Mouse (Mus musculus) left cerebral cortex, adult 2 months (tissue): ENCODE measurements around the gene Btbd7. TPM values are rescaled to one million over a fixed set of nuclear protein-coding genes. Genes with fewer than 3 reads are reported as not detected.
A peak's percentile ranks its signal among the peaks of the same experiment; 100 is the strongest.

Experiments used
- DNase-seq, 2 experiments: peaks; one replicate each; pipeline ENCODE4 v3.0.0; 2021 to 2022; ENCODE audit warnings: low spot score in 2 of 2, mixed read lengths in 1 of 2; ENCODE audit errors: extremely low spot score in 1 of 2
- H3K27ac ChIP-seq: fragments of 200-600 bp; 2 replicates; pipeline ENCODE4 v1.8.1; 2022
- H3K4me3 ChIP-seq: fragments of 200-600 bp; 2 replicates; pipeline ENCODE4 v1.8.1; 2022
- CTCF ChIP-seq: fragments of 200-600 bp; IDR thresholded peaks from 2 replicates; pipeline ENCODE4 v1.8.1; 2022; ENCODE audit warnings: antibody characterized with exemption, mild to moderate bottlenecking, moderate library complexity
- intact Hi-C: fragments of 180-260 bp; cut with DNase I; formaldehyde crosslinking; loops from one replicate; pipeline ENCODE4 v1.15.1; 2025
- total RNA-seq, 2 experiments: library from RNA; stranded (reverse); gene quantifications; 2 replicates each; pipeline ENCODE4 v1.2.3; 2021

Btbd7 gene
- total RNA-seq, 2 experiments from 2014 or later: 19.1 to 20.8 TPM

DNA sequence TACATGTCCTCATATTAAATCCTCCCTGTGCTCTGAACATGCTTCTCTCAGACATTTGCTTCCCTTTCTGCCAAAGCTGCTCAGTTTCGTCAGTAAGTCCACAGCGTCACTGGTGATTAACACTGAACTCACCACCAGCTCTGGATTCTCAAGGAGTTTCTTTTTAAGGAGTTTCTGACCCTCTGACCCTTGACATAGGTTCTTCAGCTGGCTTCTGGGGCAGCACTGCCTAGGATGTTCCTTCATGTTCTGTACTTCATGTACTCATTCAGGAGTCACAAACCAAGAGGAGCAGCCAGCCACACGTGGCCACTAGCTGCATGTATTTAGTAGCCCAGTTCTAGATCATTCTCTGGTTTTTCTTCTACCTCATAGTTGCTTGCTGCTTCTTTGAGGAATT is 130.0 kb downstream of the Btbd7 start:
- no peak for TF ChIP-seq CTCF

DNA sequence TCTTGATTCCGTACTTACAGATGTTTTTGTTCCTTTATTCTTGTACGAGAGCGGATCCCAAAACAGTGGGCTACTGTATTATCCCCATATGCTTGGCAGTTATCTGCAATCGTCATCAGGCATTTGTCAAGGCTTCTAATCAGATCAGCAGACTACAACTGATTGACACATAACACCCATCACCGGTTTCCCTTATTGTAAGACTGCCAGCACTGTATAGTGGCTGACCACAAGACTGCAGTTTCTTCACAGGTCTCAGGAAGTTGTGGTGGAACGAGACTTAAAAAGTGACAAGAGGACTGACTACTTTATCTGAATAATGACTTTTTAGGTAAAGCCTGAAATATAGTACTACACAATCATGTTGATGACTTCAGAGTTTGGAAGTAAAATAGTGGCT is 133.4 kb downstream of the Btbd7 start:
- peak overlapping the region; percentile 62 for H3K4me3 ChIP-seq
- intact Hi-C loops: no loop called here
- H3K27ac ChIP-seq: no peak overlapping the region
- DNase-seq: no peak
- TF ChIP-seq CTCF: no peak; the same call in 1 of the 2 replicates

More for the DNA sequence above, 130.0 kb downstream of the Btbd7 start:
- no peak overlapping the region for H3K27ac ChIP-seq
- no peak overlapping the region for H3K4me3 ChIP-seq
- no peak for DNase-seq
- intact Hi-C loops: no loop called here

DNA sequence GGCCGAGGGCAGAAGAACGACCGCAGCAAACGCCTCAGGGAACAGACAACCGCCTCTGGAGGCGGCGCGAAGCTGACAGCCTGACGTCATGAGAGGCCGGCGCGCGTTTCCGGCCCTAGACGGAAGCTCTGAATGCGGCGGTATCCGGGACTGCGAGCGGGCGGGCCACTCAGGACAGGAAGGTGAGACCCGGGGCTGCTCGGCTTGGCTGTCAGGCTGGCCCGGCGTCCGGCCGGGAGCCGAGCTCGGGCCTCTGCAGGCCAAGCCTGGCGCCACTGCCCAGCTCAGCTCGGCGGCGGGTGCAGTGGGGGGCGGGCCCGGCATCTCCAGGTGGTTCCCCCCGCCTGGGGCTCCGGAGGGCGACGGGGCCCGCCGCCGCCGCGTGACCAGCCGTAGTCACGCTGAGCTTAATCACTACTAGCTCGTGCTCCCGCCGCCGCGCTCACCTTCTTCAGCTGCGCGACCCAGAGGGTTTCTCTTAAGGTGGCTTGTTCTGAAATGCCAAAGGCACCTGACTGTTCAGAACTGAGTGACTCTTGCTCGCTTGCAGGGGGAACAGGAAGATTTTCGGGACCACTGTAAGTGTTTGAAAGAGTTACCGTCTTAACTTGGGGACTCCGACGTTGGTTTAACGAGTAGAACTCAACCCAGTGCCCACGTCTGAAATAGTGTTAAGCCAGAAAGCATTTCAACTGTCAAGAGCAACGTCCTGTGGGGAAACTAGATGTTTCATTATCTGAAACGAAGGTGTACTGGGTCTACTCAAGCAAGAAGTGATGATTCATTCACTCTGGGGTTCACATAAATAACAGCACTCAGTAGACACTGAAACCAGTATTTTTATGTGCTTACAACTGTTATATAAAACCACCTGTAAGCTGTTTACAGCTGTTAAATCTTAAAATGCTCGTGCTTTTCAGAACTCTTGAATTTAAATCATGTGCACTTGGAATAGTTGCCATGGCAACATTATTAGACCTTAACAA is 134.4 kb downstream of the Btbd7 start, which contains the start of the genes Moap1 and Tmem251:
Moap1 (minus strand) TSS at position 73 of the 986 bp plus-strand sequence.
Tmem251 (plus strand) TSS at position 174 of the 986 bp plus-strand sequence.
- Histone ChIP-seq H3K4me3 (peak within 1 kb of the TSS; percentile 62), H3K27ac (peak within 1 kb of the TSS; percentile 88)
- peak; percentile 89 to 90 for DNase-seq
- intact Hi-C loops: no loop called here
- TF ChIP-seq CTCF: peak; percentile 16; the same call in 1 of the 2 replicates

DNA sequence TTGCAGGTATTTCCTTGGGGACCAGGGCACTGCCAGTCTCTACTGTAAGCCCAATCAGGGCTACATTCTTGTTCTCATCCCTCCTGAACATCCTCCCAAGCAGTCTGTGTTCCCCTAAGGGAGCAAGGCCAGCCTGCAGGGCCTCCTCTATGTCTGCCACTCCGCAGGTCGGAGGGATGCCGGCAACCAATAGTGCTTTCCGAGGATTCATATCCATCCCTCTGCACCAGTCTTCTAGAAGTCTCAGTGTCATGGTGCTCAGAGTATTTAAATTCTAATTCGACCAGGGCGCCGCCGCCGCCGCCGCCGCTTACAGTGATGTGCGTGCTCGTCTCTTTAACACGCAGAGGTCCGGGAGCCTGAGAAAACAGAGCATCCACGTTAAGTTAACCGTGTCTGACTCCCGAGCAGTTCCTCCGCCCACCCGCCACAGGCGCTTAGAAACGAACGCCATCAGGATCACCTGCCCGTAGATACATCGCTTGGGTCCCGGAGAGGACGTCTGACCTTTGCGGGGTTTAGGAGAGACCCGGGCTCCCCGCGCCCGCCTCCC is 135.2 kb downstream of the Btbd7 start:
- Histone ChIP-seq H3K27ac (peak overlapping the region; percentile 88), H3K4me3 (peak overlapping the region; percentile 62)
- intact Hi-C loops: no loop called here
- no peak for DNase-seq
- TF ChIP-seq CTCF: no peak

DNA sequence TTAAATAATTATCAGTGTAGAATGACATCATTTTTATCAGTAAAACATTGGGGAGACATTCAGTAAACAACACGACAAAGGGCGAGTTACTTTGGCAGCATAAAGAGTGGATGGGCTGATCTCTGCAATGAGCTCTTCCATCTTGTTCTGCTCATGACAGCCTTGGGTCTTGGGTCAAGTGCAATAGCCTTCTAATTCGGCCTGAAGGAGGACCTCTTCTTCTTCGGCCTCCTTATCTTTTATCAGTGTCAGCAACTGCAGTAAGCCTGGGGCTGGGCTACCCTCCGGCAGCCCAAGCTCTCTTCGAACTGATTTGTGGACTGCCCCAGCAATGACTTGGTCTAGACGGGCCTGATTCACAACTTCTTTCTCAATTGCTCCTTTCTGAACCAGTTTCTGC is 136.2 kb downstream of the Btbd7 start:
- intact Hi-C loops: no loop called here
- Histone ChIP-seq H3K4me3 (peak overlapping the region; percentile 62), H3K27ac (no peak overlapping the region; the same call in 1 of the 2 replicates)
- no peak for TF ChIP-seq CTCF
- DNase-seq: no peak

DNA sequence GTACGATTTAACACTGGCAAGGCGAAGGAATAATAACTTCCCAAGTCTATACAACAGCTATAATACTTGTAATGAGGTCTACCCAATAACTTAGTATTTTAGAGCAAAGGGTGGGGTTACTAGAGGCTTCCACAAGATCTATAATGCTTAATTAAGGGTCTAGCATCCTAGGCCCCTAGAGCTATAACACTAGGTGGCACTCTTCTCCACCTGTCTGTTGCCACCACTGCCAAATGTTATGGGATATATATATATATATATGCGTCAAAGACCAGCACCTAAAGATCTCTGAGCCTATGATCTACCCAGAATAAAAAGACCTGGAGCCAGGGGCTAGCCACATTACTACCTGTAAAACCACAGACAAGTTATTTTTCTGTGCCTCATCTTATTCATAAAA is 138.0 kb downstream of the Btbd7 start:
- H3K27ac ChIP-seq: no peak overlapping the region
- no peak overlapping the region for H3K4me3 ChIP-seq
- TF ChIP-seq CTCF: peak; percentile 64
- no peak for DNase-seq
- intact Hi-C loops: no loop called here

DNA sequence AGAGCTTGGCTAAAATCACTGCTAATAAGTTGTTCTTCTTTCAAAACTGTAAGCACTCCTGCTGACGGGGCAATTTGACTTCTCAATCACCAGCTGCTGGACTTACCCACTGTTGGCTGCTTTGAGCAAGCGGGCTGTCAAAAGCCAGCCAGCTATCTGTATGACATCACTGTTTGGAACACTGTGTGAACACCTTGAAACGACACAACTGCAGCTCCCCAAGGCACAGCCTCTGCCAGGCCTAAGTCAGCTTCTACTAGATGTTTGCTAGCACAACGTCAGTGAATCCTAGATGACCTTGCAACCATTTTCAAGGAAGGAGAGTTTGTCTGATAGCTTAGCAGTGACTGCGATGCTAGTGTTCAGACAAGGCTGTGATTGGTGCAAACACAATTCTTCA is 139.2 kb downstream of the Btbd7 start:
- H3K27ac ChIP-seq: no peak overlapping the region
- DNase-seq: no peak
- intact Hi-C loops: no loop called here
- H3K4me3 ChIP-seq: no peak overlapping the region
- TF ChIP-seq CTCF: no peak

DNA sequence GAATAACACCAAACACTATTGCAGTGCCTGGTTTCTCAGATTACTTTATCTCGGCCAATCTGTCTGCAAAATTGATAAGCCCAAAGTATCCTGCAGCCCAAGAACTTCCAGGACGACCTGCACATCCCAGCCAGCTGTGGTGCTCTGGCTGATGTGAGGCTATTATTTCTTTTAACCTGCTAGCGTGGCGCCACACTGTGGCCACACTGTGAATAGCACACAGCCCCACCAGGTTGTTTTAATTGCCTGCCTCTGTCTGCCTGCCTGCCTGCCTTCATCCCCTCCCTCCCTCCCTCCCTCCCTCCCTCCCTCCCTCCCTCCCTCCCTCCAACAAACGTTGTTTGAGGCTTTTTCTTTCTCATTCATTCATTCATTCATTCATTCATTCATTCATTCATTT is 144.9 kb downstream of the Btbd7 start:
- H3K4me3 ChIP-seq: no peak overlapping the region
- intact Hi-C loops: no loop called here
- H3K27ac ChIP-seq: no peak overlapping the region
- DNase-seq: peak in 1 of 2 experiments; percentile 49
- TF ChIP-seq CTCF: peak; percentile 59

DNA sequence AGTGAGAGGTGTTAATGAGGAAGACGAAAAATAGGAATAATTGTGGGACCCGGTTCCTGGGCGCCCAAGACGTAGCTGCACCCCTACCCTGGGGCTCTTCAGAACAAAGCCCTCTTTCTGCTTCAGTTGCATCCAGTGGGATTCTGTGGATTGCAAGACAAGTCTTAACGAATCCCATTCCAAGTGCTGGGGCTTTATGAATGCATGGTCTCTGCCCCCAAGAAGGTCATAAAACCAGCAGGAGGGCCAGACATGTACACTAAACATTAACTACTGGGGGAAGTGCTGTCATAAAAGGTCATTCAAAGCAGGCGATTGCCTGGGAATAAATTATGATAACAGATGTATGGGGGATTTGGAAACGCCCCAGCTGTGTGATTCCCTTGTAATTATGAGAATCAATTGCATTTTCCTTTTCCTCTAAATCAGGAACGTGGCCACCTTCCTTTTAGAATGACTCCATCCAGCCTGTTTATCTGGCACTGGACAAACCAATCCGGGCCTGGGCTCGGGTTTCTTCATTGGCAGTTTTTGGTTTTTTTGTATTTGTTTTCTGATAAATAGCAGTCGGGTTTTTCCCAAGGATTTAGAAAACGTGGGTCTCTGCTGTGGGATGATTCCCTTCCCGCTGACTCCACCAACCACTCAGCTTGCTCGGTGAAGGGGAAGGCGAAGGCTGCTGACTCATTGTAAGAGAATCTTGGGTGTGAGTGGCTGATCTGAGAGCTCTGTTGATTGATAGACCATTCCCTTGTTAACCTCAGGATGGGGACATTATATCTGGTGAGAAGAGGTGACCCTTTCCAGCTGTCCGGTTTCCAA is 147.3 kb downstream of the Btbd7 start:
- DNase-seq: no peak
- Histone ChIP-seq H3K4me3 (peak overlapping the region; percentile 27), H3K27ac (peak overlapping the region; percentile 4; the same call in 1 of the 2 replicates)
- no peak for TF ChIP-seq CTCF
- intact Hi-C loops: no loop called here

Other genes with a start within 250 kb of the Btbd7 start
- gene Itpk1, start 173.5 kb downstream of the Btbd7 start, total RNA-seq: 10 to 100 TPM; 52.3 to 54.9 TPM
- 10 to 100 TPM; 24.4 to 33.8 TPM for gene Moap1, start 134.8 kb downstream of the Btbd7 start, total RNA-seq
- 1 to 10 TPM; 5.6 to 5.7 TPM for gene Tmem251, start 134.7 kb downstream of the Btbd7 start, total RNA-seq
- gene Gm28051, start 120.7 kb downstream of the Btbd7 start, total RNA-seq: not detected
- gene Gon7, start 120.7 kb downstream of the Btbd7 start, total RNA-seq: 10 to 100 TPM; 15.8 to 18.1 TPM
- 10 to 100 TPM; 30.9 to 32.0 TPM for gene Ubr7, start 120.5 kb downstream of the Btbd7 start, total RNA-seq
- 10 to 100 TPM; 18.1 to 20.3 TPM for gene Gm20604, start 119.8 kb downstream of the Btbd7 start, total RNA-seq
- gene Cox8c, start 20.8 kb upstream of the Btbd7 start, total RNA-seq: not detected
- gene Unc79, start 70.4 kb upstream of the Btbd7 start, total RNA-seq: 10 to 100 TPM; 60.8 to 66.7 TPM